Mouse (Mus musculus) limb, embryonic 14.5 days (tissue): ENCODE measurements around the gene Pip5k1a. TPM values are rescaled to one million over a fixed set of nuclear protein-coding genes. Genes with fewer than 3 reads are reported as not detected.

Experiments
- ATAC-seq: fragments of 200-750 bp; cut with Nextera tagmentation; 2 replicates; pipeline ENCODE4 v1.8.0; 2017; ENCODE audit warnings: low read depth, moderate number of reproducible peaks, moderate TSS enrichment; ENCODE audit not compliant: low FRiP score
- DNase-seq: peaks from one replicate; pipeline ENCODE4 v3.0.0-alpha.2; 2015; ENCODE audit warnings: low spot score
- H3K27ac ChIP-seq: fragments of 300-500 bp; sonication (generic); replicated peaks from 2 replicates; pipeline ENCODE4 v1.5.1; 2014; ENCODE audit warnings: low read depth, mild to moderate bottlenecking, low read length, moderate library complexity, mixed read lengths
- H3K27me3 ChIP-seq: fragments of 300-500 bp; sonication (generic); 2 replicates; pipeline ENCODE4 v1.6.1; 2014; ENCODE audit warnings: low read length, mixed read lengths; ENCODE audit not compliant: control insufficient read depth, insufficient read depth
- H3K36me3 ChIP-seq: fragments of 300-500 bp; sonication (generic); 2 replicates; pipeline ENCODE4 v1.6.1; 2014; ENCODE audit warnings: mild to moderate bottlenecking, low read length, moderate library complexity, mixed read lengths; ENCODE audit not compliant: control insufficient read depth, insufficient read depth
- H3K4me1 ChIP-seq: fragments of 300-500 bp; sonication (generic); 2 replicates; pipeline ENCODE4 v1.6.1; 2014; ENCODE audit warnings: antibody characterized with exemption, low read length, mixed read lengths; ENCODE audit not compliant: control insufficient read depth, insufficient read depth
- H3K4me2 ChIP-seq: fragments of 300-500 bp; sonication (generic); replicated peaks from 2 replicates; pipeline ENCODE4 v1.6.1; 2014; ENCODE audit warnings: low read depth, mild to moderate bottlenecking, low read length, moderate library complexity; ENCODE audit not compliant: severe bottlenecking
- H3K4me3 ChIP-seq: fragments of 300-500 bp; sonication (generic); replicated peaks from 2 replicates; pipeline ENCODE4 v1.5.1; 2014; ENCODE audit warnings: low read length
- H3K9ac ChIP-seq: fragments of 300-500 bp; sonication (generic); 2 replicates; pipeline ENCODE4 v1.6.1; 2014; ENCODE audit warnings: mild to moderate bottlenecking, low read depth, low read length, moderate library complexity; ENCODE audit not compliant: severe bottlenecking
- H3K9me3 ChIP-seq: fragments of 300-500 bp; sonication (generic); 2 replicates; pipeline ENCODE4 v1.6.1; 2016; ENCODE audit warnings: low read length; ENCODE audit not compliant: control insufficient read depth
- POLR2A ChIP-seq: fragments of 200-500 bp; IDR thresholded peaks from 2 replicates; pipeline ENCODE4 v1.8.0; 2012; ENCODE audit warnings: inconsistent platforms, mild to moderate bottlenecking, moderate library complexity, borderline replicate concordance; ENCODE audit not compliant: insufficient read depth, insufficient read length; ENCODE audit errors: extremely low read depth
- WGBS: fragments of 180-500 bp; shearing (Covaris S2); extraction: QIAGEN DNeasy Blood & Tissue Kit; methylation state at CpG from one replicate; pipeline ENCODE4 v1.1.7; 2014; 5-methylcytosine and 5-hydroxymethylcytosine counted together
- polyA plus RNA-seq, 2 experiments: library from polyadenylated mRNA; depleted of rRNA in 1 of 2; stranded (reverse) in 1 of 2; unstranded in 1 of 2; fragments of >200 nt; fragmentation: Nextera tagmentation in 1 of 2; extraction: Ambion mirVana in 1 of 2; gene quantifications; 2 replicates each; pipeline versions ENCODE4 v1.2.1 to v1.2.3; 2012 to 2014

Gene Pip5k1a
- polyA plus RNA-seq, 2 experiments = 15.7 to 35.1 TPM

DNA sequence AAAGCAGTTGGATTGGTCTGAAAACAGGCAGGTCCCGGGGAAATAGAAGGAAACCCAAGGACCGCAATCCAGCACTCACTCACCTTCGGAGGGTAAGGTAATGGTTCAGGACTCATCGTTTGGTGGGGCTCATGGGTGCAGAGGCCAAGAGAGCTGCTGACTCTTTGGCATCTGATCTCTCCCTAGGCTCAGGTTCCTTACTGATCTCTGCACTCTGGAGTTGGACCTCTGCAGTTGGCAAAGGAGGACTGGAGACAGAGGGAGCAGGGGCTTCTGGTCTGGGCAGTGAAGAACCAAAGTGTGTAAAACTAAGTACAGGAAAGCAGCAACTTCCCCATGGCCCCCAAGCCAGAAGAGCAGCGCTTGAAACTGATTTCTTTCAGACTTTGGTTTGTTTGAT is 23.4 kb upstream of the Pip5k1a start:
- peaks cover 18% of the 10 kb centered on the region for H3K36me3 ChIP-seq
- H3K4me2 ChIP-seq = no peak overlapping the region
- TF ChIP-seq POLR2A = no peak
- H3K9me3 ChIP-seq = no peaks in the 10 kb centered on the region
- H3K4me3 ChIP-seq = no peak overlapping the region
- H3K4me1 ChIP-seq = peaks cover 11% of the 10 kb centered on the region
- no peak overlapping the region for H3K27ac ChIP-seq
- ATAC-seq = no peak
- WGBS = 83% methylated on average over 5 of the region's 5 CpGs
- H3K9ac ChIP-seq = no peak overlapping the region
- DNase-seq = no peak
- H3K27me3 ChIP-seq = no peaks in the 10 kb centered on the region

DNA sequence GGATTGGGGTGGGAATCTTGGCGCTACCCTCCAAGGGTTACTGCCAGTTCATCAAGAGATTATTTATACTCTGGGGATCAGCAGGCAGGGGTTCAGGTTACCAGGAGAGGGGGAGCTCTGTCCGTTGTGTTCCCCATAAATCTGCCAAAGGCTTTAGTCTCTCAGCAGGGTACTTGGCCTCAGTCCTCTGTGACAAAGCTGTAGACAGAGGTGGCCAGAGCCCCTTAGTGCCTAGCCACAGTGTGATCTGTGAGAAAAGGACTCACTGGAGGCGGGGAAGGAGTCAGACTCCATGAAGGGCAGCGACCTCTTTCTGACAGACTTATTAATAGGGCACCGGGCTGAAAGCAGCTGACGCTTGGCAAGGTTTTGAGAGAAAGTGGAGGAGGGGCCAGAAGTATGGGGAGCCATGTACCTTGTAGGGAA is 22.5 kb upstream of the Pip5k1a start:
- WGBS = 36% methylated on average over 6 of the region's 6 CpGs
- H3K9ac ChIP-seq = no peak overlapping the region

DNA sequence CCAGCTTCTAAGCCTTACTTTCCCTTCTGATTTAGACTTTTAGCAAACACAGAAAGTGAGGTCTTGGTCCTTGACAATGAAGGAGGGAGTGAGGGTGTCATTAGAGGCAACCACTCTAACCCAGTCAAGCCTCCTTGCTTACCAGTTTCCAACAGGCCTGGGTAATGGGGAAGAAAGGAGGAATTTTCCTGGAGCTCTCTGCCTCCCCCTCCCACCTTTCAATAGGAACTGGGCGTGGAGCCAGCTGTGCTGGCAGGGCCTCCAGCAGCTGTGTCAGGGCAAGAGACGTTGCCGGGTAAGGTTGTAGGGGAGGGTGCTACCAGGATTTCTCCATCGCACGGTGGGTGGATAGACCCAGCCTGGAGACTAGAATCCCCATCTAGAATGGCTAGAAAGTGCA is 18.2 kb upstream of the Pip5k1a start:
- Histone ChIP-seq H3K9ac (no peak overlapping the region), H3K9me3 (no peaks in the 10 kb centered on the region), H3K27ac (peak overlapping the region; percentile 39; the same call in 1 of the 2 replicates), H3K4me2 (no peak overlapping the region), H3K4me1 (peaks cover 11% of the 10 kb centered on the region), H3K4me3 (no peak overlapping the region), H3K27me3 (no peaks in the 10 kb centered on the region), H3K36me3 (peaks cover 43% of the 10 kb centered on the region)
- peak; percentile 56 for ATAC-seq
- no peak for TF ChIP-seq POLR2A
- DNase-seq = peak; percentile 83
- 12% methylated on average over 5 of the region's 5 CpGs for WGBS

More for the DNA sequence above, 22.5 kb upstream of the Pip5k1a start:
- H3K4me2 ChIP-seq = no peak overlapping the region
- H3K36me3 ChIP-seq = peaks cover 18% of the 10 kb centered on the region
- no peaks in the 10 kb centered on the region for H3K27me3 ChIP-seq
- TF ChIP-seq POLR2A = no peak
- ATAC-seq (no peak), DNase-seq (peak; percentile 7)
- no peak overlapping the region for H3K27ac ChIP-seq
- H3K4me3 ChIP-seq = no peak overlapping the region
- H3K4me1 ChIP-seq = peaks cover 15% of the 10 kb centered on the region
- H3K9me3 ChIP-seq = no peaks in the 10 kb centered on the region

DNA sequence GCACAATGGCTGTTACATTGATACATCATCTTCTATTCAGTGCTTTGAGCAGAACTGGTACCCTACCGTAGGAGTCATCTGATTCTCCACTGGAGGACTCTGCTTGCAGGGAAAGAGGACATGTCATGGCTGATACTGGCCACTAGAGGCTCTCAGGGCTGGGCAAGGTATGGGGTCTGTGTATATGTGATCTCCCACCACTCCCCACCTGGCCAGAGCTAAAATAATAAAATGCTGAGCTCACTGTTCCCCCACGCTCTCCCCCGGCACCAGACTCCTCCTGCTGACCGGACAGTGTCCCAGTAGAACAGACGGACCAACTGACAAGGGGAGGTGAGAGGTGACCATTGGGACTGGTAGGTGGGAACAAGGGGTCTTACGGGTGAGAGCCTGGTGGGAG is 17.5 kb upstream of the Pip5k1a start, which contains the start of gene Tmod4:
Gene Tmod4, plus strand, starts transcription at position 231 of the 400 bp plus-strand sequence.
- WGBS = 50% methylated on average over 6 of the region's 6 CpGs
- Histone ChIP-seq H3K4me1 (peaks cover 11% of the 10 kb centered on the region), H3K36me3 (peaks cover 44% of the 10 kb centered on the region), H3K27ac (peak within 1 kb of the TSS; percentile 39; the same call in 1 of the 2 replicates), H3K4me2 (no peak within 1 kb of the TSS), H3K9ac (no peak within 1 kb of the TSS), H3K4me3 (no peak within 1 kb of the TSS), H3K27me3 (no peaks in the 10 kb centered on the region), H3K9me3 (no peaks in the 10 kb centered on the region)
- peak; percentile 57 for ATAC-seq
- DNase-seq = no peak
- no peak for TF ChIP-seq POLR2A

DNA sequence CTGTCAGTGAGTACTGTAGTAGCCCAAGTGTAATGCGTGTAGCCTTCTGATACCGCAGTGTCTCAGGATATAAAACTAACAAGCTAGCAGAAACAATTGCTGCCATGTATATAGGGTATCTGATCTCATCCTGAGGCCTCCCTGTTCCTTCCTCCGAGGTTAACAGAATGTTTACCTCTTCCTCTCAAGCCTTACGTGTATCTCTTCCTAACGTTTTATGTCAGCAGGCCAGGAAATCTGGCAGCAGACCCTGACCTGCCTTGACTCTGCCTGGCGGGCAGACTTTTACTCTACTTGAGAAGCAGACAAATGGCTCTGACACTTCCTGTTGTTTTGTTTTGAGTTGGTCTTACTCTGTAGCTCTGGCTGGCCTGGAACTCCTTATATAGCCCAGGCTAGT is 14.8 kb upstream of the Pip5k1a start:
- no peaks in the 10 kb centered on the region for H3K27me3 ChIP-seq
- H3K4me1 ChIP-seq = peaks cover 11% of the 10 kb centered on the region
- DNase-seq = no peak
- H3K4me2 ChIP-seq = no peak overlapping the region
- 0 out of 2 replicates have a peak overlapping the region, but pooled peaks have one; percentile 20 for H3K27ac ChIP-seq
- no peak for TF ChIP-seq POLR2A
- H3K36me3 ChIP-seq = peaks cover 64% of the 10 kb centered on the region
- WGBS = 70% methylated on average over 6 of the region's 6 CpGs
- no peak for ATAC-seq
- H3K9me3 ChIP-seq = no peaks in the 10 kb centered on the region
- H3K9ac ChIP-seq = no peak overlapping the region
- no peak overlapping the region for H3K4me3 ChIP-seq

DNA sequence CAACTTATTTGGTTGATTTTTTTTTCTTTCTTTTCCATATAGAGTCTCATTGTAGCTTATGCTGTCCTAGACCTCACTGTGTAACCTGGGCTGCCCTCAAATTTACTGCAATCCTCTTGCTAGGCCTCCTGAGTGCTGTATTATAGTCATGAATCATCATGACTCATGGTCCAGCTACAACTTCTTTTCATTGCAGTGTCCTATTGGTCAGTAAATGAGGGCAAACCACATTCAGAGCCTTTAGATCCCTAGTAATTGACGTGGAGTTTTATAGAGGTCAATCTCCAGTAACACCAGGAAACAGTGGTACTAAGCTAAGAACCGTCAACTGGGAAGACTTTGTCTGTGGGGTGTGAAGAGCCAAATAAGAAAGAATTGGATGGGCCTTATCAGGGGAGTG is 11.0 kb upstream of the Pip5k1a start:
- Histone ChIP-seq H3K9me3 (no peaks in the 10 kb centered on the region), H3K27me3 (no peaks in the 10 kb centered on the region), H3K9ac (no peak overlapping the region), H3K4me3 (no peak overlapping the region), H3K4me2 (no peak overlapping the region), H3K4me1 (no peaks in the 10 kb centered on the region), H3K27ac (no peak overlapping the region), H3K36me3 (peaks cover 82% of the 10 kb centered on the region)
- DNase-seq (no peak), ATAC-seq (no peak)
- 76% methylated on average over 2 of the region's 2 CpGs for WGBS
- no peak for TF ChIP-seq POLR2A
